Mouse (Mus musculus): ENCODE measurements around the gene Bak1.

DNA sequence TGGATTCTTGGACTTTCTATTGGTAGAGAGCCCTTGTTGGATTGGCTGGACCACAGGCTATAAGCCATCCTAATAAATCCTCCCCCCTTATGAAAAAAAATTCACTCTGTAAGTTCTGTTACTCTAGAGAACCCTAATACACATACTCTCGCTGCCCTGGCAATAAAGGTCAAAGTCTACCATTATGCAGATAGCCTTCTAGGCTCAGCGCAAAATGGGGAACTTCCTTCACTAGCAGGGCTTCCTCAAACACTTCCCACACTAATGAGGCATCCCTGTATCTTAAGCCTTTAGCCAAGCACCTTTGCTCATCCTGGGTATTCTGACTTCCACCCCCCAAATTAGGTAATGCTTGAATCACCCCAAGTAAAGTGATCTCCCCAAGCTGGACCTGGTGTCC lies 20.5 kb downstream of the Bak1 start:
- no peak for TF ChIP-seq CTCF (IDR thresholded peaks at IDR 0.05; ENCODE audit: control insufficient read depth, insufficient read depth, insufficient replicate concordance, low read depth, low read length)
- no peak for TF ChIP-seq POLR2A (IDR thresholded peaks at IDR 0.05; ENCODE audit: control insufficient read depth, low read depth, low read length)

Data from testis, adult 2 months (tissue).